Mouse (Mus musculus): ENCODE measurements around the gene Rad51b. TPM values are rescaled to one million over a fixed set of nuclear protein-coding genes. Genes with fewer than 3 reads are reported as not detected.

Gene Rad51b
- polyA plus RNA-seq, 1 experiment from 2014 or later: 8.9 TPM

- peaks cover 39% of the 10 kb centered on the region for H3K4me1 ChIP-seq (ENCODE audit: insufficient read depth, low read length)
- ATAC-seq (ENCODE audit: low FRiP score, low TSS enrichment): no peak
Measured at GRCm38 (mm10) chr12:79658861-79659260, 361.8 kb downstream of the Rad51b start.

GRCm38 (mm10) chr12:79661270-79661669 lies 364.2 kb downstream of the Rad51b start:
- Histone ChIP-seq H3K4me1 (ENCODE audit: insufficient read depth, low read length) (peaks cover 48% of the 10 kb centered on the region), H3K9ac (replicated peaks; ENCODE audit: low read length) (0 out of 2 replicates have a peak overlapping the region, but pooled peaks have one; percentile 23), H3K4me2 (replicated peaks; ENCODE audit: low read depth, low read length) (no peak overlapping the region), H3K4me3 (ENCODE audit: low read length) (no peak overlapping the region), H3K27me3 (ENCODE audit: insufficient read depth, low read length) (no peaks in the 10 kb centered on the region), H3K36me3 (ENCODE audit: insufficient read depth, low read length) (no peaks in the 10 kb centered on the region), H3K9me3 (ENCODE audit: low read length) (no peaks in the 10 kb centered on the region), H3K27ac (ENCODE audit: low read length) (peak overlapping the region; percentile 71)
- ATAC-seq (ENCODE audit: low FRiP score, low TSS enrichment): peak; percentile 73
- WGBS: 8% methylated on average over 2 of the region's 2 CpGs

More at GRCm38 (mm10) chr12:79658861-79659260, 361.8 kb downstream of the Rad51b start:
- H3K4me2 ChIP-seq (replicated peaks; ENCODE audit: low read depth, low read length): no peak overlapping the region
- H3K4me3 ChIP-seq (ENCODE audit: low read length): no peak overlapping the region
- H3K27ac ChIP-seq (ENCODE audit: low read length): no peak overlapping the region
- H3K9me3 ChIP-seq (ENCODE audit: low read length): no peaks in the 10 kb centered on the region
- H3K9ac ChIP-seq (replicated peaks; ENCODE audit: low read length): no peak overlapping the region
- no peaks in the 10 kb centered on the region for H3K36me3 ChIP-seq (ENCODE audit: insufficient read depth, low read length)
- H3K27me3 ChIP-seq (ENCODE audit: insufficient read depth, low read length): no peaks in the 10 kb centered on the region
- WGBS: 59% methylated on average over 3 of the region's 3 CpGs

- Histone ChIP-seq H3K9me3 (ENCODE audit: low read length) (no peaks in the 10 kb centered on the region), H3K9ac (replicated peaks; ENCODE audit: low read length) (no peak overlapping the region), H3K27me3 (ENCODE audit: insufficient read depth, low read length) (no peaks in the 10 kb centered on the region), H3K4me3 (ENCODE audit: low read length) (no peak overlapping the region), H3K36me3 (ENCODE audit: insufficient read depth, low read length) (no peaks in the 10 kb centered on the region), H3K27ac (ENCODE audit: low read length) (peak overlapping the region; percentile 83), H3K4me2 (replicated peaks; ENCODE audit: low read depth, low read length) (no peak overlapping the region), H3K4me1 (ENCODE audit: insufficient read depth, low read length) (peaks cover 39% of the 10 kb centered on the region)
- WGBS: 17% methylated on average over 10 of the region's 10 CpGs
- ATAC-seq (ENCODE audit: low FRiP score, low TSS enrichment): peak; percentile 82
Measured at GRCm38 (mm10) chr12:79663131-79663892, 366.2 kb downstream of the Rad51b start.

DNA sequence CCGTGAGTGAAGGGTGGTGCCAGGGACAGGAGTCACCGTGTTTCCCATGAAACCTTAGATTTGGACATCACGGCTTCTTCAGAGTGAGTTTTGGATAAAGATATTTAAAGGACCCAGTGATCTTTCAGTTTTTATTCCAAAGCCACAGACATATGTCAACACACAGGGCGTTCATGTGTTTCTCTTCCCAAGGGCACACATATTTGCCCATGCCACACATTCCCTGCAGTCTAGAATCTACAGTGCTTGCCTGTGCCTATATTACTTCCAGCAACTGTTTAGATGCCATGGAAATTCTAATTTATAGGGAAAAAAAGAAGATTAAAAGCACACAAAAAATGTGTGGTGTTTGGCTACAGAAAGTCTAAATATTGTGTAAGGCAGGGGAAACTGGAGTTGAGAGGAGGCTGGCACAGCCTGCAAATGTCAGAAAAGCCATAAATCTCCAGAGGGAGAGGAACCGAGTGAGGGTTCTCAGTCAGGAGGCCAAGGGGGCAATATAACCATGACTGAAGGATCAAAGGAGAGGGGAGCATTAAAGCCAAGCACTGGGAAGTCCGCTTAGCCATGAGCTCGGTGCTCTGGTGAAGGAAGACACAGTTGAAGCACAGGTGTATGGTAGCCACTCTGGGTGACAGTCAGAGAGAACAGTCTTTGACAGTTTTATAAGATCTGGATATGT lies 367.0 kb downstream of the Rad51b start:
- H3K9me3 ChIP-seq (ENCODE audit: low read length): no peaks in the 10 kb centered on the region
- H3K9ac ChIP-seq (replicated peaks; ENCODE audit: low read length): 0 out of 2 replicates have a peak overlapping the region, but pooled peaks have one; percentile 0
- H3K4me1 ChIP-seq (ENCODE audit: insufficient read depth, low read length): peaks cover 39% of the 10 kb centered on the region
- H3K4me2 ChIP-seq (replicated peaks; ENCODE audit: low read depth, low read length): no peak overlapping the region
- no peaks in the 10 kb centered on the region for H3K27me3 ChIP-seq (ENCODE audit: insufficient read depth, low read length)
- no peaks in the 10 kb centered on the region for H3K36me3 ChIP-seq (ENCODE audit: insufficient read depth, low read length)
- H3K27ac ChIP-seq (ENCODE audit: low read length): peak overlapping the region; percentile 83
- peak; percentile 53; the same call in 1 of the 2 replicates for ATAC-seq (ENCODE audit: low FRiP score, low TSS enrichment)
- 18% methylated on average over 7 of the region's 7 CpGs for WGBS
- no peak overlapping the region for H3K4me3 ChIP-seq (ENCODE audit: low read length)

- Histone ChIP-seq H3K9me3 (ENCODE audit: low read length) (no peaks in the 10 kb centered on the region), H3K4me3 (ENCODE audit: low read length) (no peak overlapping the region), H3K4me1 (ENCODE audit: insufficient read depth, low read length) (peaks cover 36% of the 10 kb centered on the region), H3K27ac (ENCODE audit: low read length) (peak overlapping the region; percentile 84), H3K4me2 (replicated peaks; ENCODE audit: low read depth, low read length) (peak overlapping the region; percentile 22), H3K27me3 (ENCODE audit: insufficient read depth, low read length) (no peaks in the 10 kb centered on the region), H3K36me3 (ENCODE audit: insufficient read depth, low read length) (no peaks in the 10 kb centered on the region), H3K9ac (replicated peaks; ENCODE audit: low read length) (no peak overlapping the region)
- ATAC-seq (ENCODE audit: low FRiP score, low TSS enrichment): peak; percentile 73
- 22% methylated on average over 11 of the region's 11 CpGs for WGBS
Measured at GRCm38 (mm10) chr12:79674846-79675439, 377.9 kb downstream of the Rad51b start.

- Histone ChIP-seq H3K4me2 (replicated peaks; ENCODE audit: low read depth, low read length) (peak overlapping the region; percentile 22), H3K9me3 (ENCODE audit: low read length) (no peaks in the 10 kb centered on the region)
Measured at GRCm38 (mm10) chr12:79675440-79676176, 378.5 kb downstream of the Rad51b start.

DNA sequence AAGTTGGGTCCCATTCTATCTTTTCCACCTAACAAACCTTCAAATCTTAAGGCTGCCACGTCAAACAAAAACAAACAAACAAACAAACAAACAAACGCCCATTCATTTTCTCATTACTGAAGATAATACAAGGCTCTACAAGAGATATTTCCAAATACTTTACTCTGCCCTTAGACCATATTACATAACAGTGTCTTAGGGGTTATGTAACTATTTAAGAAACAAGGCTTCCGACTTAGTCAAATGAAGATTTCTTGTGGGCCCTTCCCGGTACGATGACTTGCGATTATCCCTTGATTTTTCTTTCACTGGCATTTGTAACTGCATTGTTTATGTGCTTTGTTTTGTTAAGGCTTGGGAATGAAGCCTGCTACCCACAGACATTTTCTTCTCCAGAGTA lies 379.2 kb downstream of the Rad51b start:
- 77% methylated on average over 6 of the region's 6 CpGs for WGBS

More at GRCm38 (mm10) chr12:79675440-79676176, 378.5 kb downstream of the Rad51b start:
- H3K36me3 ChIP-seq (ENCODE audit: insufficient read depth, low read length): no peaks in the 10 kb centered on the region
- H3K4me1 ChIP-seq (ENCODE audit: insufficient read depth, low read length): peaks cover 42% of the 10 kb centered on the region
- peak overlapping the region; percentile 84 for H3K27ac ChIP-seq (ENCODE audit: low read length)
- no peaks in the 10 kb centered on the region for H3K27me3 ChIP-seq (ENCODE audit: insufficient read depth, low read length)
- peak; percentile 90 for ATAC-seq (ENCODE audit: low FRiP score, low TSS enrichment)
- H3K4me3 ChIP-seq (ENCODE audit: low read length): no peak overlapping the region
- 32% methylated on average over 13 of the region's 13 CpGs for WGBS
- H3K9ac ChIP-seq (replicated peaks; ENCODE audit: low read length): no peak overlapping the region

GRCm38 (mm10) chr12:79676896-79677295 lies 379.8 kb downstream of the Rad51b start:
- Histone ChIP-seq H3K9me3 (ENCODE audit: low read length) (no peaks in the 10 kb centered on the region), H3K27me3 (ENCODE audit: insufficient read depth, low read length) (no peaks in the 10 kb centered on the region), H3K4me2 (replicated peaks; ENCODE audit: low read depth, low read length) (no peak overlapping the region), H3K9ac (replicated peaks; ENCODE audit: low read length) (no peak overlapping the region; the same call in 1 of the 2 replicates), H3K4me3 (ENCODE audit: low read length) (no peak overlapping the region), H3K4me1 (ENCODE audit: insufficient read depth, low read length) (peaks cover 47% of the 10 kb centered on the region), H3K36me3 (ENCODE audit: insufficient read depth, low read length) (no peaks in the 10 kb centered on the region), H3K27ac (ENCODE audit: low read length) (peak overlapping the region; percentile 84)
- no peak for ATAC-seq (ENCODE audit: low FRiP score, low TSS enrichment)
- WGBS: 69% methylated on average over 5 of the region's 5 CpGs

More for the DNA sequence above, 379.2 kb downstream of the Rad51b start:
- H3K9ac ChIP-seq (replicated peaks; ENCODE audit: low read length): no peak overlapping the region
- H3K4me1 ChIP-seq (ENCODE audit: insufficient read depth, low read length): peaks cover 42% of the 10 kb centered on the region
- no peaks in the 10 kb centered on the region for H3K27me3 ChIP-seq (ENCODE audit: insufficient read depth, low read length)
- no peak overlapping the region for H3K4me2 ChIP-seq (replicated peaks; ENCODE audit: low read depth, low read length)
- no peaks in the 10 kb centered on the region for H3K9me3 ChIP-seq (ENCODE audit: low read length)
- ATAC-seq (ENCODE audit: low FRiP score, low TSS enrichment): no peak
- no peak overlapping the region for H3K4me3 ChIP-seq (ENCODE audit: low read length)
- no peaks in the 10 kb centered on the region for H3K36me3 ChIP-seq (ENCODE audit: insufficient read depth, low read length)
- peak overlapping the region; percentile 84 for H3K27ac ChIP-seq (ENCODE audit: low read length)

DNA sequence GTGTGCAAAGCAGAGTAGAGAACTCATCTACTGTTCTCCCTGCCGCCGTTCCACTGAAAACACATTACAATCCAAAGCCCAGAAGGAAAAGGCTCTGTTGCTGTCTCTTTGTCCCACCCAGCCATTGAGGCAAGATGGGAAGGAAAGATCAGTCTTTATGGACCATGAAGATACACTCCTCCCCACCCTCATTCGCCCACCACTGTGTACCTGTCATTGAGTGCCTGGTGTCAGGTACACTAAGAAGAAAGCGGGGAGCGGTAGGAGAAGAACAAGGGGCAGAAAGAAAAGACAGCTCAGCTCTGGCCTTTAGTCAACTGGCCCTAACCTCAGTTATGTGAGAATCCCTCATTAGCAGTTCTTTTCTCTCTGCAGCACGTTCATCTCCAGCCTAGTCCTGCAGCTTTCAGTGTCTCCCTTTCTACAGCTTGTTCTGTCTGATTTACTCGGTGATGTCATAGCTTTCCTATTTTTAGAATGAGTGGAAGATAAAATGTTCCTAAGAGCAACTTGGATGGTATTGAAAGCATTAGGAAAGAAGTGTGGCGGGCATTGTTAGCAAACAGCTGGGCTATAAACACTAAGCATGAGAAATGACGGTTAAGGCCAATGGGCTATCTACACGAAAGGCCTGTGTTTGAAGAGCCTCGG lies 382.3 kb downstream of the Rad51b start:
- no peak overlapping the region for H3K4me2 ChIP-seq (replicated peaks; ENCODE audit: low read depth, low read length)
- H3K9me3 ChIP-seq (ENCODE audit: low read length): no peaks in the 10 kb centered on the region
- no peak overlapping the region for H3K9ac ChIP-seq (replicated peaks; ENCODE audit: low read length)
- peaks cover 53% of the 10 kb centered on the region for H3K4me1 ChIP-seq (ENCODE audit: insufficient read depth, low read length)
- no peak overlapping the region for H3K4me3 ChIP-seq (ENCODE audit: low read length)
- ATAC-seq (ENCODE audit: low FRiP score, low TSS enrichment): no peak
- no peaks in the 10 kb centered on the region for H3K36me3 ChIP-seq (ENCODE audit: insufficient read depth, low read length)
- WGBS: 58% methylated on average over 11 of the region's 11 CpGs
- no peaks in the 10 kb centered on the region for H3K27me3 ChIP-seq (ENCODE audit: insufficient read depth, low read length)
- peak overlapping the region; percentile 16; the same call in 1 of the 2 replicates for H3K27ac ChIP-seq (ENCODE audit: low read length)
